Mouse (Mus musculus) embryonic fibroblast, embryonic 13.5 days (primary cell): ENCODE results near the gene Dnaic1.

Experiments
- CTCF ChIP-seq: IDR thresholded peaks from 2 replicates; pipeline ENCODE4 v1.5.1; 2011; ENCODE audit warnings: mild to moderate bottlenecking, control low read depth, low read length, moderate library complexity, borderline replicate concordance; ENCODE audit not compliant: insufficient read depth
- POLR2A ChIP-seq: IDR thresholded peaks from 2 replicates; pipeline ENCODE4 v1.6.1; 2011; ENCODE audit warnings: low read depth, mild to moderate bottlenecking, control low read depth, low read length, moderate library complexity

GRCm38 (mm10) chr4:41676248-41677005 is 106.9 kb downstream of the Dnaic1 start:
- no peak for TF ChIP-seq CTCF
- no peak for TF ChIP-seq POLR2A
